Mouse (Mus musculus) liver, postnatal 0 days (tissue): Measurements from ENCODE around the gene Gmnn. TPM values are rescaled to one million over a fixed set of nuclear protein-coding genes. Genes with fewer than 3 reads are reported as not detected.

Experiments used
- ATAC-seq: fragments of 200-750 bp; cut with Nextera tagmentation; 2 replicates; pipeline ENCODE4 v1.8.0; 2017; ENCODE audit warnings: mild to moderate bottlenecking, moderate library complexity
- DNase-seq: peaks from one replicate; pipeline ENCODE4 v3.0.0-alpha.2; 2016
- H3K27ac ChIP-seq: fragments of 300-500 bp; sonication (generic); 2 replicates; pipeline ENCODE4 v1.5.1; 2014; ENCODE audit warnings: antibody characterized with exemption, moderate library complexity, mild to moderate bottlenecking, low read depth
- H3K27me3 ChIP-seq: fragments of 300-500 bp; sonication (generic); 2 replicates; pipeline ENCODE4 v1.6.1; 2014; ENCODE audit warnings: low read length, control low read depth, mixed read lengths; ENCODE audit not compliant: insufficient read depth
- H3K36me3 ChIP-seq: fragments of 300-500 bp; sonication (generic); replicated peaks from 2 replicates; pipeline ENCODE4 v1.6.1; 2014; ENCODE audit warnings: mild to moderate bottlenecking, control low read depth, low read length, moderate library complexity, mixed read lengths; ENCODE audit not compliant: insufficient read depth
- H3K4me1 ChIP-seq: fragments of 300-500 bp; sonication (generic); 2 replicates; pipeline ENCODE4 v1.6.1; 2014; ENCODE audit warnings: antibody characterized with exemption, mild to moderate bottlenecking, control low read depth; ENCODE audit not compliant: insufficient read depth
- H3K4me2 ChIP-seq: fragments of 300-500 bp; sonication (generic); 2 replicates; pipeline ENCODE4 v1.6.1; 2014; ENCODE audit warnings: low read depth, mild to moderate bottlenecking, low read length, moderate library complexity, mixed read lengths
- H3K4me3 ChIP-seq: fragments of 300-500 bp; sonication (generic); 2 replicates; pipeline ENCODE4 v1.5.1; 2014; ENCODE audit warnings: low read depth, low read length
- H3K9ac ChIP-seq: fragments of 300-500 bp; sonication (generic); replicated peaks from 2 replicates; pipeline ENCODE4 v1.6.1; 2014; ENCODE audit warnings: mild to moderate bottlenecking, moderate library complexity
- H3K9me3 ChIP-seq: fragments of 300-500 bp; sonication (generic); 2 replicates; pipeline ENCODE4 v1.6.1; 2016; ENCODE audit warnings: mild to moderate bottlenecking, control low read depth, low read length, mixed read lengths
- CTCF ChIP-seq: sonication (generic); IDR thresholded peaks from 2 replicates; pipeline ENCODE4 v1.5.1; 2016; ENCODE audit warnings: antibody characterized with exemption, low read depth
- EP300 ChIP-seq: IDR thresholded peaks from 2 replicates; pipeline ENCODE4 v1.6.1; 2016; ENCODE audit warnings: antibody characterized with exemption, low read depth, mild to moderate bottlenecking
- WGBS: fragments of 180-500 bp; shearing (Covaris S2); extraction: QIAGEN DNeasy Blood & Tissue Kit; methylation state at CpG from one replicate; pipeline ENCODE4 v1.1.7; 2014; ENCODE audit not compliant: insufficient replicate concordance; 5-methylcytosine and 5-hydroxymethylcytosine counted together
- polyA plus RNA-seq: library from polyadenylated mRNA; unstranded; fragments of >200 nt; fragmentation: Nextera tagmentation; extraction: Ambion mirVana; gene quantifications from 2 replicates; pipeline ENCODE4 v1.2.1, GENCODE M21; 2015

Gene Gmnn
- 69.1 and 71.9 TPM in 2 replicates for polyA plus RNA-seq

- H3K4me2 ChIP-seq, result peak within 1 kb of the TSS; percentile 82
- ATAC-seq (peak; percentile 98), DNase-seq (peak; percentile 96)
- H3K36me3 ChIP-seq, result peaks cover 26% of the 10 kb centered on the region
- no peak; the same call in 1 of the 2 replicates for TF ChIP-seq CTCF
- no peak for TF ChIP-seq EP300
- peaks cover 19% of the 10 kb centered on the region for H3K4me1 ChIP-seq
- peak within 1 kb of the TSS; percentile 76 for H3K4me3 ChIP-seq
- peak within 1 kb of the TSS; percentile 96 for H3K27ac ChIP-seq
- H3K9me3 ChIP-seq, result no peaks in the 10 kb centered on the region
- WGBS, result 2% methylated on average over 74 of the region's 79 CpGs
- H3K9ac ChIP-seq, result peak within 1 kb of the TSS; percentile 87
- no peaks in the 10 kb centered on the region for H3K27me3 ChIP-seq
Observed at GRCm38 (mm10) chr13:24761403-24762227, at the start of gene Gmnn. TSS of gene Gmnn (minus strand) at chr13:24761923.

GRCm38 (mm10) chr13:24806079-24806478, 44.4 kb upstream of the Gmnn start:
- H3K36me3 ChIP-seq, result peaks cover 59% of the 10 kb centered on the region
- ATAC-seq, result no peak
- H3K4me3 ChIP-seq, result no peak overlapping the region
- H3K9me3 ChIP-seq, result no peaks in the 10 kb centered on the region
- peak; percentile 59 for DNase-seq
- no peak overlapping the region for H3K4me2 ChIP-seq
- no peak for TF ChIP-seq CTCF
- no peak for TF ChIP-seq EP300
- H3K27ac ChIP-seq, result peak overlapping the region; percentile 37; the same call in 1 of the 2 replicates
- no peaks in the 10 kb centered on the region for H3K27me3 ChIP-seq
- no peak overlapping the region for H3K9ac ChIP-seq
- H3K4me1 ChIP-seq, result peaks cover 12% of the 10 kb centered on the region

GRCm38 (mm10) chr13:24803196-24803595, 41.5 kb upstream of the Gmnn start:
- no peak for TF ChIP-seq CTCF
- TF ChIP-seq EP300, result no peak
- no peaks in the 10 kb centered on the region for H3K27me3 ChIP-seq
- H3K4me3 ChIP-seq, result peak overlapping the region; percentile 88
- 10% methylated on average over 2 of the region's 2 CpGs for WGBS
- peak overlapping the region; percentile 87 for H3K4me2 ChIP-seq
- ATAC-seq, result no peak
- H3K4me1 ChIP-seq, result peaks cover 18% of the 10 kb centered on the region
- H3K27ac ChIP-seq, result 0 out of 2 replicates have a peak overlapping the region, but pooled peaks have one; percentile 19
- DNase-seq, result no peak
- peaks cover 32% of the 10 kb centered on the region for H3K36me3 ChIP-seq
- no peaks in the 10 kb centered on the region for H3K9me3 ChIP-seq
- peak overlapping the region; percentile 97 for H3K9ac ChIP-seq

GRCm38 (mm10) chr13:24802131-24802691, 40.5 kb upstream of the Gmnn start:
- TF ChIP-seq EP300 (no peak), CTCF (no peak)
- no peak for ATAC-seq
- Histone ChIP-seq H3K27ac (peak overlapping the region; percentile 99), H3K27me3 (no peaks in the 10 kb centered on the region), H3K9ac (peak overlapping the region; percentile 97), H3K9me3 (no peaks in the 10 kb centered on the region), H3K4me2 (peak overlapping the region; percentile 87), H3K36me3 (peaks cover 22% of the 10 kb centered on the region), H3K4me1 (peaks cover 18% of the 10 kb centered on the region), H3K4me3 (peak overlapping the region; percentile 88)
- under 1% methylated on average over 26 of the region's 26 CpGs for WGBS
- peak; percentile 64 for DNase-seq

- DNase-seq (peak; percentile 76), ATAC-seq (peak; percentile 49)
- Histone ChIP-seq H3K27me3 (no peaks in the 10 kb centered on the region), H3K36me3 (peaks cover 16% of the 10 kb centered on the region), H3K9ac (peak within 1 kb of the TSS; percentile 97), H3K27ac (peak within 1 kb of the TSS; percentile 99), H3K4me3 (peak within 1 kb of the TSS; percentile 88), H3K4me1 (peaks cover 18% of the 10 kb centered on the region), H3K4me2 (peak within 1 kb of the TSS; percentile 87), H3K9me3 (no peaks in the 10 kb centered on the region)
- 1% methylated on average over 63 of the region's 74 CpGs for WGBS
- TF ChIP-seq CTCF (no peak; the same call in 1 of the 2 replicates), EP300 (no peak)
Observed at GRCm38 (mm10) chr13:24801308-24801921, 39.7 kb upstream of the Gmnn start, which contains the start of gene BC005537. TSS of gene BC005537 (plus strand) at chr13:24801657.

- under 1% methylated on average over 42 of the region's 42 CpGs for WGBS
- no peaks in the 10 kb centered on the region for H3K9me3 ChIP-seq
Observed at GRCm38 (mm10) chr13:24800674-24801307, 39.1 kb upstream of the Gmnn start.

More at GRCm38 (mm10) chr13:24800674-24801307, 39.1 kb upstream of the Gmnn start:
- peak overlapping the region; percentile 87 for H3K4me2 ChIP-seq
- H3K27ac ChIP-seq, result peak overlapping the region; percentile 99
- H3K36me3 ChIP-seq, result peaks cover 11% of the 10 kb centered on the region
- ATAC-seq, result peak; percentile 95
- peak; percentile 99 for DNase-seq
- H3K27me3 ChIP-seq, result no peaks in the 10 kb centered on the region
- TF ChIP-seq EP300 (peak; percentile 85; the same call in 1 of the 2 replicates), CTCF (peak; percentile 25; the same call in 1 of the 2 replicates)
- peak overlapping the region; percentile 97 for H3K9ac ChIP-seq
- peaks cover 18% of the 10 kb centered on the region for H3K4me1 ChIP-seq
- peak overlapping the region; percentile 88 for H3K4me3 ChIP-seq
